Mouse (Mus musculus) cerebellum, adult 11 months (tissue): ENCODE measurements around the gene Aldh18a1.
A peak's percentile ranks its signal among the peaks of the same experiment; 100 is the strongest.

Experiments used
- DNase-seq: peaks from one replicate; pipeline ENCODE4 v3.0.0; 2022

Gene Aldh18a1

DNA sequence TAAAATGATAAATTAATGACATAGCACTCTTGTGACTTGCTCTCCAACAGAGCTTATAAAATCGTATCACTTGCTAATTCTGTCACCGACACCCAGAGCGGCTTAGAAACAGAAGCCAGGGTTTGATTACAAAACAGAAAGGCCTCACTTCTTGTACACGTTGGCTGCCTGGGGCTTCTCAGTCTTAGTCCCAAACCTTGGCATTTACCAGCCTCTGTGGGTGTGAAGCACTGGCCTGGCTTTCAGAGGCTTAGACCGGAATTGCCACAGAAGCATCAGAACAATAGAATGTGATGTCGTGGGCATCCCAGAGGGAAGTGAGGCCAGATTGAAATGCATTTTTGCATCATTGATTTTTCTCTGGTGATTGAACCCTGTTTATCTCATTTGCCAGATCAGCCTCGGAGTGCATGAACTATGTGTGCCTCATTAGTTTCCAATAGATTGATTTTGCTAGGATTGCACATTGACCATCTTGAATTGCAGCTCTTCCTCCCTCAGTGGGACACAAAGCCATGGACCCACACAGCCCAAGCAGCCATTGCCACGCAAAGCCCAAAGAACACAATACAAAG is 64.7 kb downstream of the Aldh18a1 start:
- DNase-seq: no peak

DNA sequence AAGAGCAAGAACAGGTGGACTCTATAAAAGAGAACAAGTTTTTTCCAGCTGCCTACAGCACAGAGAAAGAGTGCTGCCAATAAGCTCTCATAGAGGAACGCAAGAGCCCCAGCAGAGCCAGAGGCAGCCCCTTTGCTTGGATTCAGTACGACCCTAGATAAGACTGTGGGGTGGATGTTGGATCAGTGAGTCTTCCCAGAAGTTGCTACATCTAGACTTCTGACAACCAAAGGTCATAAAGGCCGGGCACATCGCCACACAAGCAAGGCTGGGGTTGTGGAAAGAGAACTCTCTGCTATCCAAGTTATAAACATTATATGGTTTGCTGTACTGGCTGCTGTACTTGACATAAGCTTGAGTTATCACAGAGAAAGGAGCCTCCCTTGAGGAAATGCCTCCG is 67.9 kb downstream of the Aldh18a1 start:
- no peak for DNase-seq

- no peak for DNase-seq
Observed at GRCm38 (mm10) chr19:40518706-40519105, 69.6 kb downstream of the Aldh18a1 start.

DNA sequence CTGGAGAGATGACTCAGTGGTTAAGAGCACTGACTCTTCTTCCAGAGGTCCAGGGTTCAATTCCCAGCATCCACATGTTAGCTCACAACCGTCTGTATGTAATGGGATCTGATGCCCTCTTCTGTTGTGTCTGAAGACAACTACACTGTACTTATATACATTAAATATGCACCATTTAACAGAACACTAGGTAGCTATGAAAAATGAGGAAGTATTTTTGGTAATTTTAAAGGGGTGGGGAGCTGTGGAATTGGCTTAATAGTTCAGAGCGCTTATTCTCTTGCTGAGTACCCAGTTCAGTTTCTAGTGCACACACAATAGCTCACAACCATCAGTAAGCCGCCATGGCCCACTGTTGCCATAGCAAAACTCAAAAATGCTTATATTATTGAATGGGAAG is 72.7 kb downstream of the Aldh18a1 start:
- no peak for DNase-seq

DNA sequence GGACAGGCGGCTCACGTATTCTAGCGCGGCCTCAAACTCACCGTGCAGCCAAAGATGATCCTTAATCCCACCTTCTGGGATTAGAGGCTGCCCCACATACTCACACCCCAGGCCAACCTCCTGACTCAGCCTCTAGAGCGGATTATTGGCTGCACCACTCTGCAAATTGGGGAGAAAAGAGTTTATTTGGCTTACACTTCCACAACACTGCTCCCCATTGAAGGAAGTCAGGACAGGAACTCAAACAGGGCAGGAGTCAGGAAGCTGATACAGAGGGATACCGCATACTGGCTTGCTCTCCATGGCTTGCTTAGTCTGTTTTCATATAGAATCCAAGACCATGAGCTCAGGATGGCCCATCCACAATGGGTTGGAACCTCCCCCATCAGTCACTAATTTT is 73.9 kb downstream of the Aldh18a1 start:
- DNase-seq: no peak

GRCm38 (mm10) chr19:40513632-40514078 is 74.6 kb downstream of the Aldh18a1 start, which contains the start of gene Sorbs1:
TSS of gene Sorbs1 (minus strand) at chr19:40513779.
- DNase-seq: peak; percentile 97

DNA sequence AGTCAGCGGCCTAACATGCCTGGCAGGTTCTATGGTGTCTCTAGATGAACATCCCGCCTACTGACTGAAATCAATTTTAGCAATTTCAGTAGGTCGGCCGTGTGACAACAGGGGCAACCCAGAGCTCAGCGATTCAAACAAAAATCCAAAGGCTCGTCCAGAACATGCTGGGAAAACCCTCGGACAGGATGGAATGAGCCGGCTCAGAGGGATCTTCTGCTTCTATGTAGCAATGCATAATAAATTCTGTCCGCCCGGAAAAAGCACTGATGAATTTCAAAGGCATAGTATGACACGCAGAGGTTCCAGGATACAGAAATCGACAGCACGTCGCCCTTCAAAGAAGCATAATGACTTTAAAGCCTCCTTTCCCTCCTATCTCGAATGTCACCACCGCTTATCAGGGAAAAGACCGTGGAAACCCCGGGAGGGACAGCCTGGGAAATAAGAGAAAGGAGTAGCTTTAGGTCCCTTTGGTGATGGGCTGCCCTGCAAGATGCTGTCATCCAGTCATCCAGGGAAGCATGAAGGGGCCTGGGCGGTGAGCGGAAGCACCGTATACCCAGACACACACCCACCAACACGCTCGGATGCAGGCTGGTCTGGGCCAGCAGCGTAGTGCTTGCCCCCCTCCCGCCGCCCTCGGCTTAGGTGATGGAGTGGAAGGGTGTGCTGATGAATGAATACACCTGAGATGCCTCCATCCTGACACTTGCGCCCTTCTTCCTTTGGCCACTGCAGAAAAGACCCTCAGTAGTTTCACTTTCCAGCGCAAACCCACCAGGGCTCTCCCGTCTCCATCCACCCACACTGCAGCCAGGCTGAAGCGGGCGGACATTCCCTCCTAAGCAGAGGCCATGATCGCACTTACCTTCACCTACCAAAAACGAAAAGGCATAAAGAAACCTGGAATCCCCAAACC is 75.5 kb downstream of the Aldh18a1 start:
- peak; percentile 50 for DNase-seq

GRCm38 (mm10) chr19:40511679-40512309 is 76.5 kb downstream of the Aldh18a1 start:
- DNase-seq: peak; percentile 34

GRCm38 (mm10) chr19:40511100-40511439 is 77.2 kb downstream of the Aldh18a1 start:
- DNase-seq: no peak

GRCm38 (mm10) chr19:40510387-40511099 is 77.7 kb downstream of the Aldh18a1 start:
- no peak for DNase-seq

DNA sequence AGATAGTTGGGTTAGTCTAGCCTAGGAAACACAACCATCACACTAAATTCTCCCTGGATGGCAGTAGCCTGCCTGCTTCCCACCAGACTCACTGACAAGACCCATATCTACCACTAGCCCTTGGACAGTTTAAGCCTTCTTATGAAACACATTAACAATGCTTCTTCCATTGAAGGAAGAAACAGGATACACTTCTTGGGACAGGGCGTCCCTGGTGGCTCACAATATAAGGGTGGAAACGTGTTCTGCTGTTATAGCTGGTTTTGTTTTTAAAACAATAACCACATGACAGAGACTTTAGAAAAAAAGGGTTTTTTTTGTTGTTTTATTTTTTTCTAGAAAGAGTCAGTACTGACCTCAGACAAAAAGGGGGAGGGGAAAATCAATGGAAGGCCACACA is 79.0 kb downstream of the Aldh18a1 start:
- no peak for DNase-seq

DNA sequence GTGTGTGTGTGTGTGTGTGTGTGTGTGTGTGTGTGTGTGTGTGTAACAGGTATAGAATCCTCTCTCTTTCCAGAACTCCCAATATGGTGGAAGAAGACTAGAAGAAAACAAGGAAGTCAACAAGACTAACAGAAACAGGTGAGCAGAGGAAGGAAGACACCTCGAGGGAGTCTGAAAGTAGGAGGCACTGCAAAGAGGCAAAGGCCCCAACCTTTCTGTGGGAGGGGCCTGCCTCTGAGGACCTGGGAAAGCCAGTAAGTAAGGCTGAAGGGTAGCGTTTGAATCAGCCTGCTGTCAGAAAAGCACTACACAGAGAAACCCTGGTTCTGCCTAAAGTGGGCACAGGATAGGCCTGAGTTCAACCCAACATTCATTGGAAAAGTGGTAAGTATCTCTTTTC is 79.4 kb downstream of the Aldh18a1 start:
- no peak for DNase-seq

- DNase-seq: no peak
Observed at GRCm38 (mm10) chr19:40506965-40507364, 81.3 kb downstream of the Aldh18a1 start.

GRCm38 (mm10) chr19:40504336-40504735 is 83.9 kb downstream of the Aldh18a1 start:
- no peak for DNase-seq
